Mouse (Mus musculus) olfactory bulb, adult 2 months (tissue): ENCODE data around the gene Sorbs2.

Experiments used
- CTCF ChIP-seq: fragments of 200-500 bp; IDR thresholded peaks from 2 replicates; pipeline ENCODE4 v1.5.1; 2012; ENCODE audit warnings: low read depth, mild to moderate bottlenecking, low read length, moderate library complexity; ENCODE audit not compliant: insufficient read depth
- POLR2A ChIP-seq: fragments of 200-500 bp; IDR thresholded peaks from 2 replicates; pipeline ENCODE4 v1.6.1; 2012; ENCODE audit warnings: mild to moderate bottlenecking, low read depth, low read length, moderate library complexity; ENCODE audit not compliant: insufficient read depth

- no peak for TF ChIP-seq POLR2A
- no peak for TF ChIP-seq CTCF
Observed at GRCm38 (mm10) chr8:45760622-45761021, 253.0 kb downstream of the Sorbs2 start.
